In genomic region chr9:45815525-45815924, GRCm38 (mm10) we compare ENCODE assay signal across 11 mouse cellular contexts. TPM values are rescaled to one million over a fixed set of nuclear protein-coding genes. Genes with fewer than 3 reads are reported as not detected.
DNase-seq lines count a peak whose midpoint lies in the region; ATAC-seq and TF ChIP-seq lines count a peak whose summit lies in the region.
"Had no signal": no experiment of that assay in that cellular context is flagged by ENCODE, and none has a peak within 500 bp of the region (broad histone marks: within the 10 kb centered on the region; RNA-seq: fewer than 3 reads in every experiment).

No protein-coding gene starts in this region.

- TF ChIP-seq POLR2A in small intestine, adult 2 months (IDR thresholded peaks at IDR 0.05; ENCODE audit: low read depth, low read length) = no peak

- peaks cover 7% of the 10 kb centered on the region for H3K4me1 ChIP-seq in kidney, embryonic 16.5 days (ENCODE audit: insufficient read depth, low read length)
- no peaks in the 10 kb centered on the region for H3K4me1 ChIP-seq in hindbrain, embryonic 16.5 days (ENCODE audit: control insufficient read depth, insufficient read depth, low read depth, low read length)
- peaks cover 5% of the 10 kb centered on the region; the same call in 1 of the 2 replicates for H3K4me1 ChIP-seq in lung, embryonic 16.5 days (replicated peaks; ENCODE audit: control insufficient read depth, insufficient read depth, low read length)
- H3K4me1 ChIP-seq in small intestine, adult 2 months (ENCODE audit: control insufficient read depth, insufficient read depth, insufficient read length, low read length) = peaks cover 2% of the 10 kb centered on the region; the same call in 1 of the 2 replicates
- H3K4me1 ChIP-seq: midbrain, embryonic 15.5 days had no signal

- 0 out of 2 replicates have a peak overlapping the region, but pooled peaks have one; percentile 11 for H3K27ac ChIP-seq in kidney, embryonic 16.5 days (ENCODE audit: low read length)
- 0 out of 2 replicates have a peak overlapping the region, but pooled peaks have one; percentile 21 for H3K27ac ChIP-seq in hindbrain, embryonic 16.5 days (ENCODE audit: low read depth, low read length)
- H3K27ac ChIP-seq in lung, embryonic 16.5 days (ENCODE audit: low read length) = 0 out of 2 replicates have a peak overlapping the region, but pooled peaks have one; percentile 30
- no peak overlapping the region for H3K27ac ChIP-seq in small intestine, adult 2 months (ENCODE audit: insufficient read depth, low read depth, low read length)
- H3K27ac ChIP-seq: left cerebral cortex, adult 2 months; liver, embryonic 12.5 days; midbrain, embryonic 15.5 days had no signal

- peaks cover 18% of the 10 kb centered on the region for H3K36me3 ChIP-seq in kidney, embryonic 16.5 days (ENCODE audit: insufficient read depth, low read length)
- H3K36me3 ChIP-seq in hindbrain, embryonic 16.5 days (ENCODE audit: control insufficient read depth, insufficient read depth, low read length) = 0 out of 2 replicates have a peak, but pooled peaks cover 2% of the 10 kb centered on the region
- peaks cover 5% of the 10 kb centered on the region; the same call in 1 of the 2 replicates for H3K36me3 ChIP-seq in lung, embryonic 16.5 days (ENCODE audit: control insufficient read depth, insufficient read depth, low read length)
- H3K36me3 ChIP-seq in small intestine, adult 2 months (ENCODE audit: control insufficient read depth, insufficient read depth, low read length) = no peaks in the 10 kb centered on the region; the same call in 1 of the 2 replicates
- H3K36me3 ChIP-seq: midbrain, embryonic 15.5 days had no signal

- DNase-seq in kidney, adult 9 months = no peak
- no peak for DNase-seq in spleen, adult 18-20 months
- DNase-seq in urinary bladder, postnatal 10 days (ENCODE audit: low spot score) = no peak
- DNase-seq: embryo, embryonic 11 days had no signal

- H3K27me3 ChIP-seq in kidney, embryonic 16.5 days (ENCODE audit: insufficient read depth, low read length) = no peaks in the 10 kb centered on the region
- H3K27me3 ChIP-seq in hindbrain, embryonic 16.5 days (replicated peaks; ENCODE audit: control insufficient read depth, insufficient read depth, low read length) = no peaks in the 10 kb centered on the region
- H3K27me3 ChIP-seq in lung, embryonic 16.5 days (ENCODE audit: control insufficient read depth, insufficient read depth, low read depth, low read length) = no peaks in the 10 kb centered on the region
- no peaks in the 10 kb centered on the region for H3K27me3 ChIP-seq in small intestine, adult 2 months (ENCODE audit: control insufficient read depth, insufficient read depth, low read length)
- H3K27me3 ChIP-seq: midbrain, embryonic 15.5 days had no signal

- whole genome bisulfite sequencing in kidney, embryonic 16.5 days = 53% methylated on average over 10 of the region's 10 CpGs
- 93% methylated on average over 10 of the region's 10 CpGs for WGBS in hindbrain, embryonic 16.5 days
- WGBS in lung, embryonic 16.5 days = 73% methylated on average over 10 of the region's 10 CpGs
- 46% methylated on average over 10 of the region's 10 CpGs for WGBS in small intestine, adult 2 months

- H3K9ac ChIP-seq in kidney, embryonic 16.5 days (replicated peaks; ENCODE audit: low read length) = no peak overlapping the region
- H3K9ac ChIP-seq in hindbrain, embryonic 16.5 days (ENCODE audit: low read depth, low read length) = no peak overlapping the region
- H3K9ac ChIP-seq in lung, embryonic 16.5 days (ENCODE audit: low read length) = no peak overlapping the region
- H3K9ac ChIP-seq: liver, embryonic 12.5 days; midbrain, embryonic 15.5 days had no signal

- TF ChIP-seq CTCF in small intestine, adult 2 months (IDR thresholded peaks at IDR 0.05; ENCODE audit: extremely low read depth, insufficient read length, insufficient replicate concordance, low read depth, low read length) = no peak

- no peak overlapping the region for H3K4me3 ChIP-seq in kidney, embryonic 16.5 days (ENCODE audit: low read length)
- no peak overlapping the region for H3K4me3 ChIP-seq in hindbrain, embryonic 16.5 days (ENCODE audit: low read length)
- no peak overlapping the region for H3K4me3 ChIP-seq in lung, embryonic 16.5 days (ENCODE audit: low read length)
- peak overlapping the region; percentile 17 for H3K4me3 ChIP-seq in small intestine, adult 2 months (ENCODE audit: low read depth, low read length)
- H3K4me3 ChIP-seq: left cerebral cortex, adult 2 months; liver, embryonic 12.5 days; midbrain, embryonic 15.5 days had no signal

- H3K4me2 ChIP-seq in kidney, embryonic 16.5 days (replicated peaks; ENCODE audit: low read depth, low read length) = no peak overlapping the region
- H3K4me2 ChIP-seq in hindbrain, embryonic 16.5 days (ENCODE audit: low read length) = no peak overlapping the region
- H3K4me2 ChIP-seq in lung, embryonic 16.5 days (ENCODE audit: low read depth, low read length) = peak overlapping the region; percentile 19; the same call in 1 of the 2 replicates
- H3K4me2 ChIP-seq: liver, embryonic 12.5 days; midbrain, embryonic 15.5 days had no signal

- ATAC-seq in kidney, embryonic 16.5 days (ENCODE audit: low FRiP score, low TSS enrichment) = no peak
- ATAC-seq in hindbrain, embryonic 16.5 days = 0 out of 2 replicates have a peak, but pooled peaks have one; percentile 30
- peak; percentile 68; the same call in 1 of the 2 replicates for ATAC-seq in lung, embryonic 16.5 days (ENCODE audit: low read depth)
- ATAC-seq: liver, embryonic 12.5 days; midbrain, embryonic 15.5 days had no signal

- H3K9me3 ChIP-seq in kidney, embryonic 16.5 days (ENCODE audit: low read length) = no peaks in the 10 kb centered on the region
- no peaks in the 10 kb centered on the region for H3K9me3 ChIP-seq in hindbrain, embryonic 16.5 days (ENCODE audit: control insufficient read depth, low read length)
- no peaks in the 10 kb centered on the region for H3K9me3 ChIP-seq in lung, embryonic 16.5 days (ENCODE audit: control insufficient read depth, low read length)
- H3K9me3 ChIP-seq: liver, embryonic 12.5 days; midbrain, embryonic 15.5 days had no signal

RNA-seq across cellular contexts. Expression of gene Cep164, which starts 13.0 kb away (rescaled TPM):
- polyA plus RNA-seq in kidney, embryonic 16.5 days (2015; fragmentation: Nextera tagmentation; extraction: Ambion mirVana) = 24.1 and 31.1 TPM in 2 replicates
- polyA plus RNA-seq in hindbrain, embryonic 16.5 days (2015; fragmentation: Nextera tagmentation; extraction: Ambion mirVana) = 12.2 TPM in 2 replicates
- polyA plus RNA-seq in lung, embryonic 16.5 days (2015; fragmentation: Nextera tagmentation; extraction: Ambion mirVana) = 24.8 and 26.2 TPM in 2 replicates
- 4.9 and 12.9 TPM in 2 replicates for polyA plus RNA-seq in small intestine, adult 2 months (2012; rRNA removed)

RNA-seq across cellular contexts. Expression of gene Bace1, which starts 22.9 kb away (rescaled TPM):
- 35.2 and 38.8 TPM in 2 replicates for polyA plus RNA-seq in kidney, embryonic 16.5 days (2015; fragmentation: Nextera tagmentation; extraction: Ambion mirVana)
- 42.9 and 52.0 TPM in 2 replicates for polyA plus RNA-seq in hindbrain, embryonic 16.5 days (2015; fragmentation: Nextera tagmentation; extraction: Ambion mirVana)
- 23.7 and 23.8 TPM in 2 replicates for polyA plus RNA-seq in lung, embryonic 16.5 days (2015; fragmentation: Nextera tagmentation; extraction: Ambion mirVana)
- polyA plus RNA-seq in small intestine, adult 2 months (2012; rRNA removed) = 4.5 and 5.2 TPM in 2 replicates
